Mouse (Mus musculus): ENCODE measurements around the gene Rps6kb1. TPM values are rescaled to one million over a fixed set of nuclear protein-coding genes. Genes with fewer than 3 reads are reported as not detected.
"Not testable (repeated sequence)": the region's sequence is repeated elsewhere in the genome, so short reads cannot be mapped to it uniquely, and the experiment has no call there.

Rps6kb1 gene
- polyA plus RNA-seq, 1 experiment from 2014 or later, result 66.4 TPM

GRCm38 (mm10) chr11:86539716-86540475, 4.7 kb downstream of the Rps6kb1 start:
- 93% methylated on average over 6 of the region's 6 CpGs for whole genome bisulfite sequencing
- H3K36me3 ChIP-seq (ENCODE audit: control insufficient read depth, insufficient read depth, low read length), result no peaks in the 10 kb centered on the region
- no peaks in the 10 kb centered on the region for H3K27me3 ChIP-seq (ENCODE audit: control insufficient read depth, insufficient read depth, low read length)
- no peak for DNase-seq (ENCODE audit: low spot score)
- no peak overlapping the region for H3K9ac ChIP-seq (ENCODE audit: low read length)
- no peak overlapping the region for H3K4me3 ChIP-seq (ENCODE audit: low read depth, low read length)
- H3K9me3 ChIP-seq (ENCODE audit: control insufficient read depth, low read length), result no peaks in the 10 kb centered on the region
- ATAC-seq (replicated peaks; ENCODE audit: low FRiP score), result no peak
- H3K27ac ChIP-seq (ENCODE audit: low read depth, low read length), result no peak overlapping the region
- 0 out of 2 replicates have a peak, but pooled peaks cover 4% of the 10 kb centered on the region for H3K4me1 ChIP-seq (replicated peaks; ENCODE audit: control insufficient read depth, insufficient read depth, low read length)
- no peak overlapping the region for H3K4me2 ChIP-seq (ENCODE audit: low read depth, low read length, severe bottlenecking)

- no peak overlapping the region for H3K4me2 ChIP-seq (ENCODE audit: low read depth, low read length, severe bottlenecking)
- ATAC-seq (replicated peaks; ENCODE audit: low FRiP score), result no peak
- H3K27me3 ChIP-seq (ENCODE audit: control insufficient read depth, insufficient read depth, low read length), result no peaks in the 10 kb centered on the region
- H3K36me3 ChIP-seq (ENCODE audit: control insufficient read depth, insufficient read depth, low read length), result no peaks in the 10 kb centered on the region
- H3K4me3 ChIP-seq (ENCODE audit: low read depth, low read length), result no peak overlapping the region
- H3K9ac ChIP-seq (ENCODE audit: low read length), result no peak overlapping the region
- WGBS, result 97% methylated on average over 4 of the region's 4 CpGs
- no peaks in the 10 kb centered on the region for H3K9me3 ChIP-seq (ENCODE audit: control insufficient read depth, low read length)
- H3K27ac ChIP-seq (ENCODE audit: low read depth, low read length), result no peak overlapping the region
- DNase-seq (ENCODE audit: low spot score), result no peak
- 0 out of 2 replicates have a peak, but pooled peaks cover 4% of the 10 kb centered on the region for H3K4me1 ChIP-seq (replicated peaks; ENCODE audit: control insufficient read depth, insufficient read depth, low read length)
These were observed 5.8 kb downstream of the Rps6kb1 start for GRCm38 (mm10) chr11:86538786-86539185.

DNA sequence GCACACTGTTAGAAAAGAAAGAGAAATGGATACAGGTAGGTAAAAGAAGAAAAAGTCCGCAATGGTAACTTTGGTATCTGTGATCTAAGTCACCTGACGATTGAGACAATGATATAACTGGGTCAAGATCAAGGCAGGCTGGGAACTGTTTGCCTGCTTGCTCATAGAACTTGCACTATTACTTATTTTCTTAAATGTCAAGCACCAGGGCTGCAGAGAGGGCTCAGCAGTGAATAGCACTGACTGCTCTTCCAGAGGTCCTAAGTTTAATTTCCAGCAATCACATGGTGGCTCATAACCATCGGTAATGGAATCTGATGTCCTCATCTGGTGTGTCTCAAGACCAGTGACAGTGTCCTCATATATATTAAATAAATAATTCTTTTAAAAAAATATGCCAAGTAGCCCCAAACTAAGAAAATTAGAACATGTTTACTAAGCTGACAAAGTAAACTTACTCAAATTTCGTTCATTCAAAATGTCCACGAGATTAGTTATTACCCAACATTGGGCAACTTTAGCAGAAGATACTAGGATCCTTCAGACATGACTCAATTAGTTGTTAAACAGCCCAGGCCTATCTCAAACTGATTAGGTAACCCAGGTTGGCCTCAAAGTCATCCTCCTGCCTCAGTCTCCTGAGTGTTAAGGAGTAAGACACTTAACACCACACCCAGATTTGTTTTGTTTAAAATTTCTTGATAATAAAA, 10.2 kb downstream of the Rps6kb1 start:
- no peak for DNase-seq (ENCODE audit: low spot score)
- H3K36me3 ChIP-seq (ENCODE audit: control insufficient read depth, insufficient read depth, low read length), result no peaks in the 10 kb centered on the region; the same call in 1 of the 2 replicates
- H3K9ac ChIP-seq (ENCODE audit: low read length), result no peak overlapping the region
- H3K27ac ChIP-seq (ENCODE audit: low read depth, low read length), result no peak overlapping the region
- no peaks in the 10 kb centered on the region for H3K9me3 ChIP-seq (ENCODE audit: control insufficient read depth, low read length)
- WGBS, result 96% methylated on average over 5 of the region's 5 CpGs
- no peak for ATAC-seq (replicated peaks; ENCODE audit: low FRiP score)
- no peaks in the 10 kb centered on the region for H3K27me3 ChIP-seq (ENCODE audit: control insufficient read depth, insufficient read depth, low read length)
- no peaks in the 10 kb centered on the region for H3K4me1 ChIP-seq (replicated peaks; ENCODE audit: control insufficient read depth, insufficient read depth, low read length)
- H3K4me3 ChIP-seq (ENCODE audit: low read depth, low read length), result no peak overlapping the region
- no peak overlapping the region for H3K4me2 ChIP-seq (ENCODE audit: low read depth, low read length, severe bottlenecking)

GRCm38 (mm10) chr11:86533302-86533701, 11.3 kb downstream of the Rps6kb1 start:
- DNase-seq (ENCODE audit: low spot score); H3K4me3 ChIP-seq (ENCODE audit: low read depth, low read length); ATAC-seq (replicated peaks; ENCODE audit: low FRiP score); H3K27ac ChIP-seq (ENCODE audit: low read depth, low read length); H3K36me3 ChIP-seq (ENCODE audit: control insufficient read depth, insufficient read depth, low read length); H3K27me3 ChIP-seq (ENCODE audit: control insufficient read depth, insufficient read depth, low read length); H3K9ac ChIP-seq (ENCODE audit: low read length); H3K4me2 ChIP-seq (ENCODE audit: low read depth, low read length, severe bottlenecking); H3K9me3 ChIP-seq (ENCODE audit: control insufficient read depth, low read length); H3K4me1 ChIP-seq (replicated peaks; ENCODE audit: control insufficient read depth, insufficient read depth, low read length): not testable (repeated sequence)
- 95% methylated on average over 6 of the region's 6 CpGs for WGBS

DNA sequence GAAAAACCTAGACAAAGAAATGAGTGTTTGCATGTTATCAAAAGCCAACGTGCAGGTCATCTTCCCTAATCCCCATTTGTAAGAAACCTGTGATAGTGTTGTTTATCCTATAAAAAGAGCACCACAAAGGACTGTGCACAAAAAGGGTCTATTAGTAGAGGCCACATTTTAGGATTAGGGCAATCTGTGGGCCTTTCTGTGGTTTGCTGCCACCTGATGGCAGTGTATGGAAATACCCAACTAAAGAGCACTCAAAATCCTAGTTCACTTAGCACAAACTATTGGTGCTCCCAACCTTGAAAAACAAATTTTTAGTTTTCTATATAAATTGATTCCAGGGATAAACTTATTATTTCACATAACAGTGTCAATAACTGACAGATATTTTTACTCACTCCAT, 11.8 kb downstream of the Rps6kb1 start:
- Histone ChIP-seq H3K9me3 (ENCODE audit: control insufficient read depth, low read length) (no peaks in the 10 kb centered on the region), H3K4me1 (replicated peaks; ENCODE audit: control insufficient read depth, insufficient read depth, low read length) (no peaks in the 10 kb centered on the region), H3K27me3 (ENCODE audit: control insufficient read depth, insufficient read depth, low read length) (no peaks in the 10 kb centered on the region), H3K4me2 (ENCODE audit: low read depth, low read length, severe bottlenecking) (no peak overlapping the region), H3K4me3 (ENCODE audit: low read depth, low read length) (no peak overlapping the region), H3K36me3 (ENCODE audit: control insufficient read depth, insufficient read depth, low read length) (peaks cover 2% of the 10 kb centered on the region; the same call in 1 of the 2 replicates), H3K27ac (ENCODE audit: low read depth, low read length) (no peak overlapping the region), H3K9ac (ENCODE audit: low read length) (no peak overlapping the region)
- 73% methylated on average over 1 of the region's 1 CpGs for WGBS
- DNase-seq (ENCODE audit: low spot score), result no peak
- ATAC-seq (replicated peaks; ENCODE audit: low FRiP score), result no peak

GRCm38 (mm10) chr11:86527528-86527927, 17.1 kb downstream of the Rps6kb1 start:
- Histone ChIP-seq H3K27ac (ENCODE audit: low read depth, low read length) (no peak overlapping the region), H3K4me3 (ENCODE audit: low read depth, low read length) (no peak overlapping the region), H3K9me3 (ENCODE audit: control insufficient read depth, low read length) (no peaks in the 10 kb centered on the region), H3K27me3 (ENCODE audit: control insufficient read depth, insufficient read depth, low read length) (no peaks in the 10 kb centered on the region), H3K4me2 (ENCODE audit: low read depth, low read length, severe bottlenecking) (no peak overlapping the region), H3K9ac (ENCODE audit: low read length) (no peak overlapping the region), H3K4me1 (replicated peaks; ENCODE audit: control insufficient read depth, insufficient read depth, low read length) (no peaks in the 10 kb centered on the region), H3K36me3 (ENCODE audit: control insufficient read depth, insufficient read depth, low read length) (peaks cover 2% of the 10 kb centered on the region; the same call in 1 of the 2 replicates)
- 94% methylated on average over 4 of the region's 4 CpGs for WGBS
- DNase-seq (ENCODE audit: low spot score), result no peak
- no peak for ATAC-seq (replicated peaks; ENCODE audit: low FRiP score)

DNA sequence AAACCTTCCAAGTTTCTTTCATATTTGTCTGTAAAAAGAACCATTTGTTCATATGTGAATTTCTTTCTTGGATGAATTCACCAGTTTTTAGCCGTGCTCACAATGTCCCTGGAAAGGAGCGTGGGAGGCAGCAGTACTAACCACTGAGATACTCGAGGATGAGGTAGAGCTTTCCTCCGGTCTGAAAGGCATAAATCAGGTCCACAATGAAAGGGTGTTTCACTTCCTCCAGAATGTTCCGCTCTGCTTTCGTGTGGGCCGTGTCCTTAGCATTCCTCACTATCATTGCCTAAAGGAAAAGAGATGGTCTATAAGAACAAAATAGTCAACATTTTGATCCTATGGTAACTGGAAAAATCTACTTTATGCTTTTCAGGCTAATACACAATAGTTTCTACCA, 24.9 kb downstream of the Rps6kb1 start:
- no peaks in the 10 kb centered on the region for H3K27me3 ChIP-seq (ENCODE audit: control insufficient read depth, insufficient read depth, low read length)
- H3K36me3 ChIP-seq (ENCODE audit: control insufficient read depth, insufficient read depth, low read length), result peaks cover 10% of the 10 kb centered on the region
- no peak overlapping the region for H3K27ac ChIP-seq (ENCODE audit: low read depth, low read length)
- 93% methylated on average over 7 of the region's 7 CpGs for WGBS
- H3K4me1 ChIP-seq (replicated peaks; ENCODE audit: control insufficient read depth, insufficient read depth, low read length), result no peaks in the 10 kb centered on the region
- ATAC-seq (replicated peaks; ENCODE audit: low FRiP score), result no peak
- H3K4me3 ChIP-seq (ENCODE audit: low read depth, low read length), result no peak overlapping the region
- no peak overlapping the region for H3K9ac ChIP-seq (ENCODE audit: low read length)
- H3K4me2 ChIP-seq (ENCODE audit: low read depth, low read length, severe bottlenecking), result no peak overlapping the region
- DNase-seq (ENCODE audit: low spot score), result no peak
- no peaks in the 10 kb centered on the region for H3K9me3 ChIP-seq (ENCODE audit: control insufficient read depth, low read length)

- Histone ChIP-seq H3K4me3 (ENCODE audit: low read depth, low read length) (no peak overlapping the region), H3K9me3 (ENCODE audit: control insufficient read depth, low read length) (no peaks in the 10 kb centered on the region), H3K36me3 (ENCODE audit: control insufficient read depth, insufficient read depth, low read length) (peaks cover 10% of the 10 kb centered on the region), H3K27me3 (ENCODE audit: control insufficient read depth, insufficient read depth, low read length) (no peaks in the 10 kb centered on the region), H3K9ac (ENCODE audit: low read length) (no peak overlapping the region), H3K27ac (ENCODE audit: low read depth, low read length) (no peak overlapping the region), H3K4me2 (ENCODE audit: low read depth, low read length, severe bottlenecking) (no peak overlapping the region), H3K4me1 (replicated peaks; ENCODE audit: control insufficient read depth, insufficient read depth, low read length) (no peaks in the 10 kb centered on the region)
- ATAC-seq (replicated peaks; ENCODE audit: low FRiP score), result no peak
- DNase-seq (ENCODE audit: low spot score), result no peak
- 98% methylated on average over 3 of the region's 3 CpGs for WGBS
These were observed 27.4 kb downstream of the Rps6kb1 start for GRCm38 (mm10) chr11:86517229-86517628.

Measured in forebrain, embryonic 11.5 days (tissue).